22 mouse cellular contexts compared by ENCODE assay signal in genomic region chr7:89680891-89681290, GRCm38 (mm10). TPM values are rescaled to one million over a fixed set of nuclear protein-coding genes. Genes with fewer than 3 reads are reported as not detected.
DNase-seq lines count a peak whose midpoint lies in the region; TF ChIP-seq lines count a peak whose summit lies in the region.
"Had no signal": no experiment of that assay in that cellular context is flagged by ENCODE, and none has a peak within 500 bp of the region (broad histone marks: within the 10 kb centered on the region; RNA-seq: fewer than 3 reads in every experiment).

No protein-coding gene starts in this region.

- H3K27ac ChIP-seq in layer of hippocampus, adult 2 months, result peak overlapping the region; percentile 94
- H3K27ac ChIP-seq: embryonic facial prominence, embryonic 15.5 days; forebrain, embryonic 10.5 days; forebrain, embryonic 12.5 days had no signal

- TF ChIP-seq CTCF in layer of hippocampus, adult 2 months (conservative IDR thresholded peaks at IDR 0.05), result no peak

- H3K4me3 ChIP-seq in layer of hippocampus, adult 2 months, result no peak overlapping the region
- H3K4me3 ChIP-seq: embryonic facial prominence, embryonic 13.5 days; embryonic facial prominence, embryonic 15.5 days; erythroblast, embryonic 14.5 days; forebrain, embryonic 10.5 days; forebrain, embryonic 12.5 days had no signal

- DNase-seq in layer of hippocampus, adult 2 months (ENCODE audit: low spot score in 2 of 2), result peak in 1 of 2 experiments; percentile 3
- no peak for DNase-seq in layer of hippocampus, adult 9-10 months (ENCODE audit: low spot score)
- peak; percentile 76 for DNase-seq in Muller cell, postnatal 12 days (ENCODE audit: inconsistent ontology term)
- peak; percentile 90 for DNase-seq in retina, postnatal 1 day
- no peak for DNase-seq in cerebellum, adult 9-11 months
- DNase-seq: adrenal gland, adult 2 months; adrenal gland, postnatal 10 days; adrenal gland, postnatal 25 days; B cell, adult 2 months; cerebellum, adult 11 months; cerebellum, adult 18-20 months; cerebellum, adult 9-10 months; cerebellum, postnatal 14 days; cerebellum, postnatal 36 days; embryo, embryonic 11 days had no signal

RNA-seq across cellular contexts. Expression of gene Me3, which starts 48.7 kb away (rescaled TPM):
- total RNA-seq in layer of hippocampus, adult 2 months (2021), result 10 to 100 TPM; 83.3 to 90.8 TPM
- total RNA-seq: CH12.LX; common myeloid progenitor, adult 5-6 weeks had no signal

Comparison
In these comparisons a context has a peak if more than half of its experiments do, and no peak if none do; other contexts are left out.
1. DNase-seq: peak in Muller cell, postnatal 12 days (single experiment) and retina, postnatal 1 day (single experiment); none in layer of hippocampus, adult 9-10 months (single experiment) and cerebellum, adult 9-11 months (single experiment).